Mouse (Mus musculus): Measurements from ENCODE around the gene Skiv2l. TPM values are rescaled to one million over a fixed set of nuclear protein-coding genes. Genes with fewer than 3 reads are reported as not detected.

Gene Skiv2l
- polyA plus RNA-seq, 1 experiment: 79.3 TPM

DNA sequence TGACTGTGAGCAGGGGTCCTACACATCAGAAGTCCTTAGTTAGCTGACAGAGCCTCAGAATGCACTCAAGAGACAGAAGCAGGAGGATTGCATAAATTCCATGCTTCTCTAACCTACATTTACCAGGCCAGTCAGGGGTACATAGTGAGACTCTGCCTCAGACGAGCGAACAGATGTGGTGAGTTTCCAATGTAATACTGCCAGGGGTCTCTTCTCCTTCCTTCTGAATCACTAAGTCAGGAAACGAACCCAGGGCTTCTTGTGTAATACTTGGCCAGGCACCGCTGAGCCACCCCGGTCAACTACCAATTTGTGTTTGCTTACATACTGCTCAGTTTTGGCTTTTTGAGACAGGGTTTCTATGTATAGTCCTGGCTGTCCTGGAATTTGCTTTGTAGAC lies 37.9 kb upstream of the Skiv2l start:
- peaks cover 1% of the 10 kb centered on the region; the same call in 1 of the 2 replicates for H3K4me1 ChIP-seq (ENCODE audit: control insufficient read depth, insufficient read depth, insufficient read length, low read length)
- H3K36me3 ChIP-seq (ENCODE audit: control insufficient read depth, insufficient read depth, low read length): no peaks in the 10 kb centered on the region
- WGBS: 86% methylated on average over 5 of the region's 5 CpGs
- TF ChIP-seq CTCF (IDR thresholded peaks at IDR 0.05; ENCODE audit: extremely low read depth, insufficient read length, insufficient replicate concordance, low read depth, low read length) (no peak), POLR2A (IDR thresholded peaks at IDR 0.05; ENCODE audit: low read depth, low read length) (no peak)
- H3K4me3 ChIP-seq (ENCODE audit: low read depth, low read length): no peak overlapping the region
- no peaks in the 10 kb centered on the region for H3K27me3 ChIP-seq (ENCODE audit: control insufficient read depth, insufficient read depth, low read length)
- H3K27ac ChIP-seq (ENCODE audit: insufficient read depth, low read depth, low read length): no peak overlapping the region

DNA sequence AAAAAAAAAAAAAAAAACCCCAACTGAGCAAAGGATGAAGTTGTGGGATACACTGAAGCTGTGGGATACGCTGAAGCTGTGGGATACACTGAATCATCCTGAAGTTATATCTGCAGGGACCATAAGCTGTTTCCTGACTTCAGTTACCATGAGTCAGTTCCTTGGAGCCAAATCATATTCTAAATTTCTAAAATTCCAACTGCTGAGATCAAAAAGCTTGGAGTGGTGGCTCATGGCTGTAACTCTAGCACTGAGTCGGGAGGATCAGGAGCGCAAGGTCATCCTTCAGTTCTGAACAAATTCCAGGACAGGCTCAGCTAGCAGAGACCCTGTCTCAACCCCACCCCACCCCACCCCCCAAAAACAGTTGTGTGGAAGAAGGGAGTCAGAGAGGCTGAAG lies 35.6 kb upstream of the Skiv2l start:
- no peaks in the 10 kb centered on the region for H3K27me3 ChIP-seq (ENCODE audit: control insufficient read depth, insufficient read depth, low read length)
- no peak for TF ChIP-seq CTCF (IDR thresholded peaks at IDR 0.05; ENCODE audit: extremely low read depth, insufficient read length, insufficient replicate concordance, low read depth, low read length)
- TF ChIP-seq POLR2A (IDR thresholded peaks at IDR 0.05; ENCODE audit: low read depth, low read length): no peak
- H3K4me1 ChIP-seq (ENCODE audit: control insufficient read depth, insufficient read depth, insufficient read length, low read length): peaks cover 4% of the 10 kb centered on the region; the same call in 1 of the 2 replicates
- H3K4me3 ChIP-seq (ENCODE audit: low read depth, low read length): no peak overlapping the region
- 89% methylated on average over 3 of the region's 3 CpGs for WGBS
- H3K27ac ChIP-seq (ENCODE audit: insufficient read depth, low read depth, low read length): no peak overlapping the region
- no peaks in the 10 kb centered on the region for H3K36me3 ChIP-seq (ENCODE audit: control insufficient read depth, insufficient read depth, low read length)

DNA sequence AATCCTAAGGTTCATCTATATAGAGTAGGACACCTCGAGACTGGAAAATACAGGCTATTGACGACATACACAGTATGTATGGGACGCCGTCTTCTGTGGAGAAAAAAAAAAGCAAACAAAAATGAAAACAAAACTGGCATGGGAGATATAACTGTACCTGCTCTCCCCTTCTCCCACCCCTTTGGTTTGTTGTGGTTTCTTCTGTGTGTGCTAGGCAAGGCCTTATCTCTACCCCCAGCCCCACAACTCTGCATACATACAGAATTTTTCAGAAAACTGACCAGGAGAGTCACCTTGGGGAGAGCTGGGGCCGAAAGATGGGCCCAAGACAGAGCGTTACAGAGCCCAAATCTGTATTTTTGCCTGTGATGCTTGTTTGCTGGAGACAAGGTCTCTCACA lies 34.7 kb upstream of the Skiv2l start:
- Histone ChIP-seq H3K27ac (ENCODE audit: insufficient read depth, low read depth, low read length) (no peak overlapping the region), H3K27me3 (ENCODE audit: control insufficient read depth, insufficient read depth, low read length) (no peaks in the 10 kb centered on the region), H3K4me3 (ENCODE audit: low read depth, low read length) (no peak overlapping the region), H3K4me1 (ENCODE audit: control insufficient read depth, insufficient read depth, insufficient read length, low read length) (peaks cover 7% of the 10 kb centered on the region), H3K36me3 (ENCODE audit: control insufficient read depth, insufficient read depth, low read length) (no peaks in the 10 kb centered on the region)
- TF ChIP-seq CTCF (IDR thresholded peaks at IDR 0.05; ENCODE audit: extremely low read depth, insufficient read length, insufficient replicate concordance, low read depth, low read length): no peak
- TF ChIP-seq POLR2A (IDR thresholded peaks at IDR 0.05; ENCODE audit: low read depth, low read length): no peak
- 92% methylated on average over 6 of the region's 6 CpGs for WGBS

DNA sequence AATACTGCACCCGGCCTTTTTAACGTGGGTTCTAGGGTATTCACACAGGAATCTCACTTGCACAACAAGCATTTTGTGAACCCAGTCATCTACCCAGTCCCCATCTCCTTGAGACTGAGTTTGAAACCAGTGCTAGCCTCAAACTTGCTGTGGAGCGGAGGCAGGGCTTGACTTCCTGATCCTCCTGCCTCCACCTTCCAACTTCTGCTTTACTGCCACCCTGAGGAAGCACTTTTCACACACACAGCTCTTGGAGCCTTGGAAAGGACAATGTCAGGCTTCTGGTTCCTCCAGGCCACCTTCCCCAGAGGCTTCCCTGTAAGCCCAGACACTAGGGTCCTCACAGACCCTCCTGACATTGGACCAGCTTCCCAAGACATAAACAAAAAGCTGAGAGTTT lies 33.3 kb upstream of the Skiv2l start:
- H3K4me3 ChIP-seq (ENCODE audit: low read depth, low read length): no peak overlapping the region
- WGBS: 57% methylated on average over 3 of the region's 3 CpGs
- TF ChIP-seq CTCF (IDR thresholded peaks at IDR 0.05; ENCODE audit: extremely low read depth, insufficient read length, insufficient replicate concordance, low read depth, low read length) (no peak), POLR2A (IDR thresholded peaks at IDR 0.05; ENCODE audit: low read depth, low read length) (no peak)

DNA sequence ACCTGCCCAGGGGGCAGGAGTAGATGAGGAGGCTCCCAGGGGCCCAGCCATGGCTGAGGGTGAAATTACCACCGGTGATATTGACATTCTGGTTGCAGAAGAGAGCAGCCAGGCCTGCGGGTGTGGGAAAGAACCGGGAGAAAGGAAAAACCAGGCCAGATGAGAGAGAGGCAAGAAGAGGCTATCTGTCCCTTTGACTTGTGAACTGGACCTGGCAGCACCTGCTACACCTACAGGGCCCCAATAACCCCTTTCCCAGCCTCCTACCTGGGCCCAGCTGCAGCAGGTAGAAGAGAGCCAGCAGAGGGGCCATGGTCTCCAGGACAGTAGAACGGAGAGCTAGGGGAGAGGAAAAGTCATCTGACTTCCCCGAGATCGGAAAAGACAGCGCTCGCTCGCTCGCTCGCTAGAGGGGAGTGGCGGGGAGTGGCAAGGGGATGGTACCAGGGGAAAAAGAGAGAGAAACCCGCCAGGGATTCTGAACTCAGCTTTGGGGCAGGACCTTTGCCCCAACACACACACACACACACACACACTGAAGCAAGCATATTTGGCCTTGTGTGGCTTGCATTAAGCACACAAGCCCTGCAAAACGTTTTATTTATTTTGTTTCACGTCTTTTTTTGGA lies 31.8 kb upstream of the Skiv2l start, which contains the start of gene Gm20547:
TSS of gene Gm20547 (minus strand) at position 360 of the 628 bp plus-strand sequence.
- no peaks in the 10 kb centered on the region for H3K27me3 ChIP-seq (ENCODE audit: control insufficient read depth, insufficient read depth, low read length)
- peak within 1 kb of the TSS; percentile 50 for H3K4me3 ChIP-seq (ENCODE audit: low read depth, low read length)
- H3K27ac ChIP-seq (ENCODE audit: insufficient read depth, low read depth, low read length): no peak within 1 kb of the TSS
- WGBS: 6% methylated on average over 15 of the region's 15 CpGs
- peaks cover 10% of the 10 kb centered on the region for H3K4me1 ChIP-seq (ENCODE audit: control insufficient read depth, insufficient read depth, insufficient read length, low read length)
- no peaks in the 10 kb centered on the region for H3K36me3 ChIP-seq (ENCODE audit: control insufficient read depth, insufficient read depth, low read length)
- no peak for TF ChIP-seq POLR2A (IDR thresholded peaks at IDR 0.05; ENCODE audit: low read depth, low read length)
- TF ChIP-seq CTCF (IDR thresholded peaks at IDR 0.05; ENCODE audit: extremely low read depth, insufficient read length, insufficient replicate concordance, low read depth, low read length): no peak

More for the DNA sequence above, 33.3 kb upstream of the Skiv2l start:
- no peaks in the 10 kb centered on the region for H3K27me3 ChIP-seq (ENCODE audit: control insufficient read depth, insufficient read depth, low read length)
- peaks cover 10% of the 10 kb centered on the region for H3K4me1 ChIP-seq (ENCODE audit: control insufficient read depth, insufficient read depth, insufficient read length, low read length)
- no peak overlapping the region for H3K27ac ChIP-seq (ENCODE audit: insufficient read depth, low read depth, low read length)
- no peaks in the 10 kb centered on the region for H3K36me3 ChIP-seq (ENCODE audit: control insufficient read depth, insufficient read depth, low read length)

DNA sequence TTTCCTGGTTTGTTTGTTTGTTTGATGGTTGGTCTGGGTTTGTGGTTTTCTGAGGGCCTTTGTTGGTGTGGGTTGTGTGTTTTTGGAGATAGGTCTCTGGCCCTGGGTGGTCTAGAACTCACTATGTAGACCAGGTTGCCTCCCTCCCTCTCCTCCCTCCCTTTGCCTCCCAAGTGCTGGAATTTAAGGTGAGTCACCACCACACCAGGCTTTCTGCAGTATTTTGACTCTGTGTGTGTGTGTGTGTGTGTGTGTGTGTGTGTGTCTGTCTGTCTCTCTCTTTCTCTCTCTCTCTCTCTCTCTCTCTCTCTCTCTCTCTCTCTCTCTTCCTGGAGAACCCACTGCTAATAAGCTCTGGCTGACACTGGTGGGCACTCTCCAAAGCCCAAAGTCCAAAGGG lies 31.2 kb upstream of the Skiv2l start:
- Histone ChIP-seq H3K4me1 (ENCODE audit: control insufficient read depth, insufficient read depth, insufficient read length, low read length) (peaks cover 10% of the 10 kb centered on the region), H3K27ac (ENCODE audit: insufficient read depth, low read depth, low read length) (no peak overlapping the region), H3K4me3 (ENCODE audit: low read depth, low read length) (peak overlapping the region; percentile 50), H3K36me3 (ENCODE audit: control insufficient read depth, insufficient read depth, low read length) (no peaks in the 10 kb centered on the region), H3K27me3 (ENCODE audit: control insufficient read depth, insufficient read depth, low read length) (no peaks in the 10 kb centered on the region)
- TF ChIP-seq CTCF (IDR thresholded peaks at IDR 0.05; ENCODE audit: extremely low read depth, insufficient read length, insufficient replicate concordance, low read depth, low read length) (no peak), POLR2A (IDR thresholded peaks at IDR 0.05; ENCODE audit: low read depth, low read length) (no peak)

DNA sequence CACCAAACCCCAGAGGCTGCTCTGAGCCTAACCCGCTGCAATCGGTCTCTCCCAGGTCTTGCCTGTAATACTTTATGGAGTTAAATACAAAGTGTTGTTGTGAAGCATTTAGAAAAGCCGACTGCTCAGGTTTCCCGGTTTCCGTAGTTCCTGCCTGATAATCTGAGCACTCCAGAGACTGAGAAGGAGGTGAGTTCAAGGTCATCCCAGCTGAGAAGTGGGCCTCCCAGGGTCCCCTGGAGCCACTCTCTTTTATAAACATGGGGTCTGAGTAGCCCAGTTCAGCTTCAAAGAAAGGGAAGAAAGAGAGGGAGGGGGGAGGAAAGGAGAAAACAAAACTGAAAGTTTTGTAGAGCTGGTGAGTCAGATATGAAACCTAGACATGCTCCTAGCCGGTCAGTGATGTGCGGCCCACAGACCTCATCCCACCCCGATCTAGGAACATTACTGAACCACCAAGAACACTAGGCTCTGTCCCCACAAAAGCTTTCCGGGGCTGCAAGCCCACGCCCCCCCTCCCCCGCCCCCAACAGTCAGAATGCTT lies 29.4 kb upstream of the Skiv2l start, which contains the start of gene Zbtb12:
TSS of gene Zbtb12 (plus strand) at position 148 of the 544 bp plus-strand sequence.
- no peaks in the 10 kb centered on the region for H3K27me3 ChIP-seq (ENCODE audit: control insufficient read depth, insufficient read depth, low read length)
- 34% methylated on average over 11 of the region's 11 CpGs for WGBS
- no peaks in the 10 kb centered on the region for H3K36me3 ChIP-seq (ENCODE audit: control insufficient read depth, insufficient read depth, low read length)
- TF ChIP-seq CTCF (IDR thresholded peaks at IDR 0.05; ENCODE audit: extremely low read depth, insufficient read length, insufficient replicate concordance, low read depth, low read length) (no peak), POLR2A (IDR thresholded peaks at IDR 0.05; ENCODE audit: low read depth, low read length) (no peak)
- H3K27ac ChIP-seq (ENCODE audit: insufficient read depth, low read depth, low read length): peak within 1 kb of the TSS; percentile 27
- H3K4me1 ChIP-seq (ENCODE audit: control insufficient read depth, insufficient read depth, insufficient read length, low read length): peaks cover 10% of the 10 kb centered on the region
- H3K4me3 ChIP-seq (ENCODE audit: low read depth, low read length): peak within 1 kb of the TSS; percentile 39; the same call in 1 of the 2 replicates

All from small intestine, adult 2 months (tissue).